Mouse (Mus musculus) testis, adult 2 months (tissue): Measurements from ENCODE around the gene Tlr7. TPM values are rescaled to one million over a fixed set of nuclear protein-coding genes. Genes with fewer than 3 reads are reported as not detected.
"Not testable (repeated sequence)": the region's sequence is repeated elsewhere in the genome, so short reads cannot be mapped to it uniquely, and the experiment has no call there.

Experiments
- H3K27ac ChIP-seq: fragments of 200-500 bp; 2 replicates; pipeline ENCODE4 v1.5.1; 2012; ENCODE audit warnings: low read depth, low read length; ENCODE audit not compliant: control insufficient read depth, insufficient read depth
- H3K27me3 ChIP-seq: fragments of 200-500 bp; 2 replicates; pipeline ENCODE4 v1.6.1; 2012; ENCODE audit warnings: mild to moderate bottlenecking, low read length, moderate library complexity; ENCODE audit not compliant: control insufficient read depth, insufficient read depth
- H3K36me3 ChIP-seq: fragments of 200-500 bp; 2 replicates; pipeline ENCODE4 v1.6.1; 2012; ENCODE audit warnings: mild to moderate bottlenecking, low read length; ENCODE audit not compliant: control insufficient read depth, insufficient read depth
- H3K4me1 ChIP-seq: fragments of 200-500 bp; 2 replicates; pipeline ENCODE4 v1.6.1; 2012; ENCODE audit warnings: low read length; ENCODE audit not compliant: control insufficient read depth, insufficient read depth
- H3K4me3 ChIP-seq: fragments of 200-500 bp; 2 replicates; pipeline ENCODE4 v1.5.1; 2012; ENCODE audit warnings: low read depth, mild to moderate bottlenecking, low read length, moderate library complexity, mixed read lengths; ENCODE audit not compliant: control insufficient read depth
- CTCF ChIP-seq: fragments of 200-500 bp; IDR thresholded peaks from 2 replicates; pipeline ENCODE4 v1.5.1; 2012; ENCODE audit warnings: low read depth, mild to moderate bottlenecking, inconsistent platforms, low read length, moderate library complexity; ENCODE audit not compliant: control insufficient read depth, insufficient read depth, insufficient replicate concordance
- POLR2A ChIP-seq: fragments of 200-500 bp; IDR thresholded peaks from 2 replicates; pipeline ENCODE4 v1.6.1; 2012; ENCODE audit warnings: low read depth, mild to moderate bottlenecking, inconsistent platforms, low read length, moderate library complexity; ENCODE audit not compliant: control insufficient read depth
- polyA plus RNA-seq: library from polyadenylated mRNA; depleted of rRNA; stranded (reverse); fragments of >200 nt; gene quantifications from 2 replicates; pipeline ENCODE4 v1.2.3, GENCODE M21; 2012; rRNA removed

The Tlr7 gene
- 0.07 and 0.11 TPM in 2 replicates for polyA plus RNA-seq

DNA sequence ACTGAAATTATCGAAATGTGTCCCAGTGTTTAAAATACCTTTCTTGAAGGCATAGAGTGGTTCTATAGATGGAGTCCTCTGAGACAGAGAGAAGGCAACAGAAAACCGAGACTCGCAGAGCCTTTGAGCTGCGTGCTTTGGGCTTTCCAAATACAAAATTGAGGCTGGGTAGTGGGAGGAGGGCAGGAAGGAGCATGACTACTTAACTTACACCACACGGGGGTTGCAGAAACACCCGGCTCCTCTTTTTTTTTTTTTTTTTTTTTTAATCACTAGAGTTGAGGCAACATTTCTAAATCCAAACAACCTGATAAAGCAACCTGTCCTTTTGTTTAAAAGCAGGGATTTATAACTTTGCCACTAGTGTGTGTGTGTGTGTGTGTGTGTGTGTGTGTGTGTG lies at the start of gene Tlr7:
Tlr7 (minus strand) TSS at position 160 of the 400 bp plus-strand sequence.
- Histone ChIP-seq H3K27me3 (no peaks in the 10 kb centered on the region), H3K4me1 (no peaks in the 10 kb centered on the region), H3K27ac (no peak within 1 kb of the TSS), H3K36me3 (no peaks in the 10 kb centered on the region), H3K4me3 (no peak within 1 kb of the TSS)
- TF ChIP-seq POLR2A (no peak), CTCF (no peak)

DNA sequence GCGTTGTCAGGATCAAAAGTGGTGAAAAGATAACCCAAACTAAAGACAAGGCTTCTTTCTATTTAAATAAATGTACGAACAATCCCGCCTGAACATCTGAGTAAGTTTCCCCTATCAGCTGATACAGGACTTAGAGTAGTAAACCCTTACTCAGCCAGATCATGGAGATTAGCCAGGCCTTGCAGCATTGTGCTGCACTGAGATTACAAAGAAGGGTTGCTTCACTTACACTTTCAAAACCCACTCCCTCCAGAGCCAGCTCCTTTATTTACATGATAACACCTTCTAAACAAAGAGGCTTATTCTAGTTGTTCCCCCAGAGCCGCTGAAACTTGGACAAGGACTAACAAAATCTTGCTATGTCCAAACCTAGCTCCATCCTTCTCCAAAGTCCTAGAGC lies 49.7 kb upstream of the Tlr7 start:
- TF ChIP-seq CTCF (no peak), POLR2A (no peak)
- Histone ChIP-seq H3K4me3 (no peak overlapping the region), H3K4me1 (no peaks in the 10 kb centered on the region; the same call in 1 of the 2 replicates), H3K27me3 (no peaks in the 10 kb centered on the region), H3K36me3 (no peaks in the 10 kb centered on the region), H3K27ac (no peak overlapping the region)

DNA sequence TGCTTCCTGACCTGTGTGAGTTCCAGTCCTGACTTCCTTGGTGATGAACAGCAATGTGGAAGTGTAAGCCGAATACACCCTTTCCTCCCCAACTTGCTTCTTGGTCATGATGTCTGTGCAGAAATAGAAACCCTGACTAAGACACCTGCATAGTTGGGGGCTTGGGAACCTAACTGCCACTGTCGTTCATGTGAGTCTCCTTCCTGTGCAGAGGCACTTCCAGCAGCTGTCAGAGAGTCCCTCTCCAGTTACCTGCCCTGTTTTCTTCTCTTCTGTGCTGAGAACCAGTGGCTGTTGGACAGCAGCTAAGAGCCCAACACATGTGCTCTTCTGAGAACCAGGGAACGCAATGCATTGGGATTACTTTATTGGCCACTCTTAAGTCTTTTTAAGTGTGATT lies 30.9 kb upstream of the Tlr7 start:
- H3K36me3 ChIP-seq, H3K27ac ChIP-seq, H3K4me1 ChIP-seq, H3K4me3 ChIP-seq, H3K27me3 ChIP-seq: not testable (repeated sequence)

DNA sequence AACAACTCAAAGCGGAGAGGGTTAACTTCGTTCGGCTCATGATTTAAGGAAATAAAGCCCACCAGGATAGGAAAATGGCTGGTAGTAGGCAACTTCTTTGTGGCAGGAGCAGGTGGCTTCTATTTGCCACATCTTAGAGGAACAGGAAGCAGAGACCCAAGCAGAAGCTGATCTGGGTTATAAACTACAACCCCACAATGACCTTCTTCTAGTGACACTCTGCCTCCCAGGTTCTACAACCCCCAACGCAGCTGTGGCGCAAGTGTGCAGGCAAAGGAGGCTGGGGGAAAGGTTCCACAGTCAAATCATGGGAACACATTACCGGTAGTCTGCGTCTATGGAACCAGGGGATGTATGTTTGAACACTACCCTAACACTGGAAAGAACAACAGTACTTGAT lies 29.3 kb upstream of the Tlr7 start:
- Histone ChIP-seq H3K36me3 (no peaks in the 10 kb centered on the region), H3K27ac (no peak overlapping the region), H3K4me3 (no peak overlapping the region), H3K27me3 (no peaks in the 10 kb centered on the region), H3K4me1 (no peaks in the 10 kb centered on the region)
- TF ChIP-seq CTCF (no peak), POLR2A (no peak)

DNA sequence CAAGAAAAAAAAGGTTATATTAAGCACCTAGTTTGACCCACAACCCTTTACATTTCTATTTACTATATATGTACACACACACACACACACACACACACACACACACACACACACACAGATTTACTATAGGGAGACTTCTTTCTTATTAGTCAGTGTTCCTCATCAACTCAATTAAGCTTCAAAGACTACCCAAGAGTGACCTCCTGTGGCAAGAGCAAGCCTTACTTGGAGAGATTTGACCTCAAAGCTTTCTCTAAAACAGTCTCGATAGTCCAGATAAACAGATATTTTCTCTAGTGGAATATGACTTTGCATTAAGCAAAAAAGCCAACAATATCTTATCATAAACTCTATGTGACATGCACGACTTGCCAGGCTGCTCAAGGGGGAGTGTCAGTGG lies 27.1 kb upstream of the Tlr7 start:
- no peaks in the 10 kb centered on the region for H3K36me3 ChIP-seq
- no peaks in the 10 kb centered on the region for H3K4me1 ChIP-seq
- H3K27me3 ChIP-seq, result no peaks in the 10 kb centered on the region
- no peak for TF ChIP-seq CTCF
- TF ChIP-seq POLR2A, result no peak
- H3K4me3 ChIP-seq, result no peak overlapping the region
- H3K27ac ChIP-seq, result no peak overlapping the region

DNA sequence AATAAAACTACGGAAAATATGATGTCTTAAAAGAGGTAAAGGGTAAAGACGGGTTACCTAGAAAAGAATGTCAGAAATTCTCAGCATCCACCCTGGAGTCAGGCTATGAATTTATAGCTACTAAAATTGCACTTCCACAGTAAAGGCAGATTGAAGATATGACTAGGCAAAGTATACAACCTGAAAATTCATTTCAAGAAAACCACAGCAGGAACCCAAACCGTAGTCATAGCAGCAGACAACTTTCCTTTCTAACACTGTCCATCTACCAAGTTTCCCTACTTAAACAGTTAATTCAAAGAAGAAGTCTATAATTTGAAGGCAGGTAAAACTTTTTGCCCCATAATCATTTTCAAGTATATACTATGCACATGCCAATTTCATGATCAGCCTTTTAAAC lies 25.6 kb upstream of the Tlr7 start:
- TF ChIP-seq CTCF (no peak), POLR2A (no peak)
- Histone ChIP-seq H3K4me1 (no peaks in the 10 kb centered on the region), H3K27ac (no peak overlapping the region), H3K27me3 (no peaks in the 10 kb centered on the region), H3K4me3 (no peak overlapping the region), H3K36me3 (no peaks in the 10 kb centered on the region)

DNA sequence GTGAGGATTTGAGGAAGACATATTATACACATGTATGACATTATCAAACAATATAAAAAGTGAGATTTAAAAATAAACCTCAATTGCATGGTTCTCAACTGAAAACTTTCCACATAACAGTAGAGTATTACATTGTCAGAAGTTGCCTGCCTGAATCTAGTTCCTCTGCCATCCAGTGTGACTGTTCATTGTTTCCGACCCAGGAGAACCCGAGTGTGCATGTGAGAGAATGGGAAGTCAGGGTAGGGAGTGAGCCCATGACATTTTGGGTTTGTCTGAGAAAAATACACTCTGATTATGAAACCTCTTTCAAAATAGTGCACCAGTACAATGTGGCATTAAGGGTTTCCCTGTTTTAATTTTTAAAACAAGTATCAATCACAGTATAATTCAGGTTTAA lies 23.3 kb upstream of the Tlr7 start:
- no peak overlapping the region for H3K27ac ChIP-seq
- H3K4me3 ChIP-seq, result no peak overlapping the region
- H3K4me1 ChIP-seq, result no peaks in the 10 kb centered on the region
- H3K27me3 ChIP-seq, result no peaks in the 10 kb centered on the region
- no peaks in the 10 kb centered on the region for H3K36me3 ChIP-seq
- no peak for TF ChIP-seq CTCF
- TF ChIP-seq POLR2A, result no peak

DNA sequence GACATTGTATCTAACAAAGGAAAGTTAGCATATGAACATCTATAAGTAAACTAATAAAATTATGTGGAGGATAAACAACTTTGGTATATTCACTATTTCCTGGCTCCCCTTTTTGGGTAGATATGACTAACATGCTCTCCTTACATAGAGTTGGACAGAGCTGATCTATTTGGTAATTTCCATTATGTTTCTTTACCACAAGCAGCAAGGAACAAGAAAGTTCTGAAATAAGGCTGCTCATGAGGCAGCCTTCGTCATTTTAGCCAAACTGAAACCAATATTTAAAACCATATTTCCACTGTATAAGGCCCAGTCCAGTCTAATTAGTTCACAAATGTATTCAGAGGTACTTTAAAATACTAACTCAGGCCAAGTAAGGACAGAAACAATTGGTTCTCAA lies 16.1 kb upstream of the Tlr7 start:
- Histone ChIP-seq H3K27ac (no peak overlapping the region), H3K4me3 (no peak overlapping the region), H3K4me1 (no peaks in the 10 kb centered on the region), H3K27me3 (no peaks in the 10 kb centered on the region), H3K36me3 (no peaks in the 10 kb centered on the region)
- TF ChIP-seq POLR2A (no peak), CTCF (no peak)
